Mouse (Mus musculus): ENCODE measurements at regions not wholly inside any gene's neighbourhood (a gene's known extent, or its start where the extent isn't known, plus 50 kb on each side); places are given as distances from the start of the nearest gene placed in this dataset.

DNA sequence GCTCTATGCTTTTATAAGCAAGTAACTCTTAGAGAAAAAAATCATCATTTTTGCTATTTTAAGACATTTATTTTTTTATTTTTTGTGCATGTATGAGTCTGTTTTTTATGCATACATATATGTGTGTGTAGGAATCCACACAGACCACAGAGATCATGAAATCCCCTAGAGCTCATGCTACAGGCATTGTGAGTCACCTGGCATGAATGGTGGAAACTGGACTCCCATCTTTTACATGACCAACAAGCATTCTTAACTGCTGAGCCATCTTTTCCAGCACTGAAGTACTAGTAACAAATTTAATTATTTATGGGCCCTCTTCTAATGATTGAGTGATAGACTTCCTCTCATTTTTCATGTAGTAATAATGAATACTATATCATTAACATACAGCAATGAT lies 2531.8 kb upstream of the Gm6569 start:
- no peak for TF ChIP-seq CTCF (conservative IDR thresholded peaks at IDR 0.05; ENCODE audit: insufficient read depth, insufficient read length, low read depth, low read length)
- TF ChIP-seq POLR2A (IDR thresholded peaks at IDR 0.05; ENCODE audit: low read depth, low read length): no peak
